Mouse (Mus musculus) bone marrow, adult 2 months (tissue): Measurements from ENCODE around the gene Ecsit.

Experiments
- CTCF ChIP-seq: fragments of 200-500 bp; IDR thresholded peaks from 2 replicates; pipeline ENCODE4 v1.5.1; 2011; ENCODE audit warnings: low read length, control low read depth; ENCODE audit not compliant: control insufficient read depth, insufficient read depth
- POLR2A ChIP-seq: fragments of 200-500 bp; IDR thresholded peaks from 2 replicates; pipeline ENCODE4 v1.6.1; 2011; ENCODE audit warnings: low read depth, mild to moderate bottlenecking, control low read depth, low read length, borderline replicate concordance; ENCODE audit not compliant: control insufficient read depth

DNA sequence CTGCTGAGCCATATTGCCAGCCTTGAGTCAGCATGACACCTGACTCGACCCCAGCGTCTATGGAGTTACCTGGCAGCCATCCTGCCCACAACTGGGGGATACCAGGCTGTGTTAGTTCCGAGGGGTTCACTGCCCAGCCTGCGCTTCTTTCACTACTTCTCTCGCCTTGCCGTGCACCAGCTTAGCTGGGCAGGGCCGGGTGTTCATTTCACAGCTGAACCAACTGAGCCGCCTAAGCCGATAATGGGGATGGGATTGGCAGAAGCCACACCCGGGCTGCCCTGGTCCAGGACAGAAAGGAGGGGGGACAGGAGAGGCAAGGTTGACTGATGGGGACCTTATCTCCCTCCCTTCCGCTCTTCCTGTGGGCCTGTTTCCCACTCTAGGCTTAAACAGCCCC is 35.9 kb downstream of the Ecsit start:
- no peak for TF ChIP-seq CTCF
- TF ChIP-seq POLR2A, result no peak
